Mouse (Mus musculus) common myeloid progenitor, adult 5-6 weeks (primary cell): Measurements from ENCODE around the gene Gba2. TPM values are rescaled to one million over a fixed set of nuclear protein-coding genes. Genes with fewer than 3 reads are reported as not detected.
A peak's percentile ranks its signal among the peaks of the same experiment; 100 is the strongest.
"Not testable (repeated sequence)": the region's sequence is repeated elsewhere in the genome, so short reads cannot be mapped to it uniquely, and the experiment has no call there.

Source experiments
- ATAC-seq: replicated peaks from 2 replicates; pipeline ENCODE4 v1.8.0; 2016; ENCODE audit warnings: low read depth, mild to moderate bottlenecking, moderate TSS enrichment, inconsistent platforms; ENCODE audit not compliant: poor library complexity, severe bottlenecking
- total RNA-seq: library from RNA; stranded (forward); fragments of 200-1000, 187-1606 nt; gene quantifications from 2 replicates; pipeline ENCODE4 v1.2.3, GENCODE M21; 2017

Gba2 gene
- total RNA-seq, 1 experiment from 2014 or later: 10.2 TPM

- ATAC-seq: peak; percentile 16
Observed at GRCm38 (mm10) chr4:43558631-43559356, 19.9 kb downstream of the Gba2 start.

- peak; percentile 26 for ATAC-seq
Observed at GRCm38 (mm10) chr4:43558028-43558630, 20.5 kb downstream of the Gba2 start.

GRCm38 (mm10) chr4:43555926-43556325 lies 22.7 kb downstream of the Gba2 start:
- ATAC-seq: peak; percentile 26

- no peak for ATAC-seq
Observed at GRCm38 (mm10) chr4:43553891-43554290, 24.8 kb downstream of the Gba2 start.

- no peak for ATAC-seq
Observed at GRCm38 (mm10) chr4:43552437-43552836, 26.2 kb downstream of the Gba2 start.

- ATAC-seq: not testable (repeated sequence)
Observed at GRCm38 (mm10) chr4:43551854-43552253, 26.8 kb downstream of the Gba2 start.

- ATAC-seq: no peak
Observed at GRCm38 (mm10) chr4:43549055-43549454, 29.6 kb downstream of the Gba2 start.

GRCm38 (mm10) chr4:43547160-43547559 lies 31.5 kb downstream of the Gba2 start:
- no peak for ATAC-seq

- ATAC-seq: no peak
Observed at GRCm38 (mm10) chr4:43546375-43547047, 32.2 kb downstream of the Gba2 start.

- no peak for ATAC-seq
Observed at GRCm38 (mm10) chr4:43542044-43542443, 36.6 kb downstream of the Gba2 start.

- ATAC-seq: no peak
Observed at GRCm38 (mm10) chr4:43536031-43536430, 42.6 kb downstream of the Gba2 start.

- no peak for ATAC-seq
Observed at GRCm38 (mm10) chr4:43535628-43536027, 43.0 kb downstream of the Gba2 start.

- no peak for ATAC-seq
Observed at GRCm38 (mm10) chr4:43533270-43533669, 45.4 kb downstream of the Gba2 start.

- peak; percentile 77 for ATAC-seq
Observed at GRCm38 (mm10) chr4:43530581-43530980, 48.1 kb downstream of the Gba2 start.

GRCm38 (mm10) chr4:43530081-43530501 lies 48.6 kb downstream of the Gba2 start:
- ATAC-seq: no peak

GRCm38 (mm10) chr4:43528487-43528886 lies 50.2 kb downstream of the Gba2 start:
- ATAC-seq: no peak

- ATAC-seq: no peak
Observed at GRCm38 (mm10) chr4:43527880-43528279, 50.8 kb downstream of the Gba2 start.

- ATAC-seq: peak; percentile 64
Observed at GRCm38 (mm10) chr4:43519956-43520355, 58.7 kb downstream of the Gba2 start.

GRCm38 (mm10) chr4:43519551-43519950 lies 59.1 kb downstream of the Gba2 start:
- ATAC-seq: no peak
